Mouse (Mus musculus): ENCODE data around the gene Spata25. TPM values are rescaled to one million over a fixed set of nuclear protein-coding genes. Genes with fewer than 3 reads are reported as not detected.
A peak's percentile ranks its signal among the peaks of the same experiment; 100 is the strongest.
"Not testable (repeated sequence)": the region's sequence is repeated elsewhere in the genome, so short reads cannot be mapped to it uniquely, and the experiment has no call there.

Gene Spata25
- polyA plus RNA-seq, 1 experiment, result not detected

DNA sequence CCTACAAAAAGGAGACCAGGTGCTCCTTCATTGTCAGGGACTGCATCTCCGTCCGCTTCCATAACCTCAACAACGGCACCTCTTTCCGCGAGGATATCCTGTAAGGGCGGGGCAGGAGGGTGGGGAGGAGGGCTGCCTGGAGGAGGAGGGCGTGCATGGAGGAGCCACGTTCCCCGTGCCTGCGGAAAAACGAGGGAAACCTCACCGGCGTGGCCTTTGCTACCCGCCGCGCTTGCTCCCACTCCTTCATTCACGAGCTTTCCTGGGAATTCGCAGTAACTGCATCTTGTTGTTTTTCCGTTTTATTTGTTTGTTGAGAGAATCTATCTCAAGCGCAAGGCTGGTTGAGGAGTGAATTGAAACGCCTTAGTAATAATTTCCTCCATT lies 23.0 kb downstream of the Spata25 start:
- no peak for DNase-seq (ENCODE audit: low spot score)

DNA sequence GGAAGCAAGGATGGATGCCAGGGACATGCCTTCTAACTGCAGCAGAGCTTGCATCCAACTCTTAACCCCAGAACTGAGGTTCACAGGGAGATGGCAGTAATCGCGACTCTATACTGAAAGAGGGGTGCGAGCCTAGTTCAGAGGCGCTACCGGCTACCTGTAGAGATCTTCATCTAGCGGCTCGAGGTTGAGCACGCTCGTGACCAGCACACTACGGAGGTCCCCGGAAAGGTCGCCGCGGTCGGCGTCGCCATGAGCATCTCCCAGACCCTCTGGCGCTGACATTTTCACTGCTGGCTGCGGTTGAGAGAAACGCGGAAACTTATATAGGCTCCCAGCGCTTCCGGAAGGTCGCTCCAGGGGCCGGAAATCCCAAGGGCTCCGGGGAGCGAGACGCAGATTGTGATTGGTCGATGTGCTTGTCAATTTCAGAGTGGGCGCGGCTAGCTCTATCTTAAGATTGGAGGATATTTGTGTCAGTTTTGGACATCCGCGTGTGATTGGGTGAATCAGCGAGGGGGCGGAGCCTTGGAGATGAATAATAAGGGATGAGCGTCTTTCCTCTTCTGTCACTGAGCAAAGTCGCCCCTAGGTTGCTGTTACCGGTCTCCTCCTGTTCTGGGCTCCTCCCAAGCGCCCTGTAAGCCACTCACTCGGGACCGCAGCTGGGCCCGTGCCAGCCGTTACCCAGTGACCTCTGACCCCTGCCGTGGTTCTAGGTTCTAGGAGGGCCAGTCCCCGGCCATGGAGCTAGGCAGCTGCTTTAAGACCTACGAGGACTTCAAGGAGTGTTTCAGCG lies 23.6 kb downstream of the Spata25 start, which contains the start of the genes Acot8 and Zswim3:
TSS of gene Acot8 (minus strand) at position 350 of the 799 bp plus-strand sequence.
TSS of gene Zswim3 (plus strand) at position 566 of the 799 bp plus-strand sequence.
- DNase-seq (ENCODE audit: low spot score), result peak; percentile 90

DNA sequence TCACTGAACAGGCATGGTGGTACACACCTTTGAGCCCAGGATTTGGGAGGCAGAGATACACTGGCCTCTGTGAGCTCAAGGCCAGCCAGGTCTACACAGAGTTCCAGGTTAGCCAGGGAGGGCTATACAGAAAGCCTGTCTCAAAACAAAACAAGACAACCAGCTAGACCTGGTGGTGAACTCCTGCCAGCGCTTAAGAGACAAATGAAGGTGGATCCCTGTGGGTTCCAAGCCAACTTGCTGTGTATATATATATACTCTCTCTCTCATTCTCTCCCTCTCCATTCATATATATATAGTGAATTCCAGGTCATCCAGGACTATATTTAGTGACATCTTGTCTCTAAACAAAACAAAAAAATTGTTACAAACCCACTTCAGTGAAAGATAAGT lies 24.4 kb downstream of the Spata25 start:
- DNase-seq (ENCODE audit: low spot score), result no peak

DNA sequence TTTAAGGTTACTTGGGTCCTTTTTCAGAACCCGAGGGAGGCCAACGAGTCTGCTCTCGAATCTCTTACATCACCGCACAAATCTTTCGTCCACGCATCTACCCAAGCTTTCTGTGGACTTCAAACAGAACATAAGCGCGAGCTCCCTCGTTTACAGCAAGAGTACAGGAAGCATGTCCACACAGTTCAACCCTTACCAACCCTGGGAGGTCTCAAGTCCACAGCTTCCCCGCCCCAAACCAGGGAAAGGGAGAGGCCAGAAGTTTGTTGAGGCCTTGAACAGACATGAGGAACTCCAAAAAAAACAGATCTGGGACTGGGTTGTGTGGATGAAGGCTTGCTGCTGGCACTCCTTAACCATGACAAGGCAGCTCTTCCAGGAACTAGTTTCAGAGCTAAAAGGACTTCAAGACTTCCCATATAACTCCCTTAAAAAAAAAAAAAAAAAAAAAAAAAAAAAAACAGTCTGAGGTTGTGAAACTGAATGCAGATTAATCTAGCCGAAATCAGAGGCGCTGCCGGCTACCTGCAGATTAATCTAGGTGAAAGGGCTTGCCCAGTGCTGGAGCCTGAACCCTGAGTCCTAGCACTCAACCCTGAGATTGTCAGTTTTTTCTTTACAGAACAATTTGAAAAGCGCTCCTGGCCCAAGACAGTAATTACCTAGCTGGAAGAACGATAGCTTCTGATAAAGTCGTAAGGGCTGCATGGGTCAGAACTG lies 25.0 kb downstream of the Spata25 start:
- DNase-seq (ENCODE audit: low spot score), result no peak

DNA sequence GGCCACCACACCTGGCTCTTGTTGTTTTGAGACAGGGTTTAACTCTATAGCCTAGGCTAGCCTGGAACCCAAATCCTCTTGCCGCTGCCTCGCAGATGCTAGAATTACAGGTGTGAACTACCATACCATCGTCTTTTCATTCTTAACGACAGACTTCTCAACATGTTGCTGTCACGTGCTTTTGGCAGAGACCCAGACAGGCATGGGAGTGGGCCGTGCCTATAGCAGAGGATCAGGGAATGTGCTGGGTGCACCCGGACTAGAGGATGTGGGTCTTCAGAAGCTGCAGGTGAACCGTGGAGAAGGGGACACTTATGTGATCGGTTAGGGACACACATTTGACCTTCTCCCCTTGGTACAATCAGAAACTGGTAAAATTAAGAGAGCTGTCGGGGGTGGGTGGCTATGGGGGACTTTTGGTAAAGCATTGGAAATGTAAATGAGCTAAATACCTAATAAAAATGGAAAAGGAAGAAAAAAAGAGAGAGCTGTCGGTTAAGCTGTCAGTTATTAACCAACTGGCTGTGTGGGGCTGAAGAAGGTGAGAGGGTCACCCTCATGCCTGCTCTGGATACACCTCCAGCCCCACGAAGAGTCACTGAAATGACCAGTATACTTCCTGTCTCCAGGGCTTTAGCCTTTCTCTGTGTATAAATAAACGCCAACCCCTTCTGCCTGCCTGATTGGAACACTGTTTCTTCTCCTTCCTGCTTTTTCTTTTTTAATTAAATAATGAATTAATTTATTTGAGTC lies 27.9 kb downstream of the Spata25 start:
- DNase-seq (ENCODE audit: low spot score), result no peak

DNA sequence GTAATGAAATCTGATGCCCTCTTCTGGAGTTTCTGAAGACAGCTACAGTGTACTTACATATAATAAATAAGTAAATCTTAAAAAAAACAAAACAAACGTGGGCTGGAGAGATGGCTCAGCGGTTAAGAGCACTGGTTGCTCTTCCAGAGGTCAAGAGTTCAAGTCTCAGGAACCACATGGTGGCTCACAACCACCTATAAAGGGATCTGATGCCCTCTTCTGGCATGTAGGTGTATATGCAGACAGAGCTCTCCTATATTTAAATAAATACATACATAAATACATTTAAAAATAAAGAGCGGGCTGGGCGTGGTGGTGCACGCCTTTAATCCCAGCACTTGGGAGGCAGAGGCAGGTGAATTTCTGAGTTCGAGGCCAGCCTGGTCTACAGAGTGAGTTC lies 29.8 kb downstream of the Spata25 start:
- not testable (repeated sequence) for DNase-seq (ENCODE audit: low spot score)

DNA sequence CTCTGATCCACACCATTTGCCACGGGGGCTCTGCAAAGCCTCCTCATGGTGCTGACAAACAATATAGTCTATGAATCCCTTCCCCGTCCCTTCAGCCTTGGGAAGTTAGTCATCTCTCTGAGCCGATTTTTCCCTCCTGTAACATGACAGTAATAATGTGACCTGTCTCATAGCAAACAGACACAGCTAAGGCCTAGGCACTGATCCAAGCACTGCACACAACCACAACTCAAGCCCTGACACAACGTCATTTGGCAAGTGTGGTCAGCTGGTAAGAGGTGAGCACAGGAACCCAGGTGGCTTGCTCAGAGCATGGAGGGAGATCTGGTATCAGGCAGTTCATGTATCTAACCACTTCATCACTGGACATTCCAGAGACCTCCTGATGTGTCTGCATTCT lies 32.5 kb downstream of the Spata25 start:
- no peak for DNase-seq (ENCODE audit: low spot score)

DNA sequence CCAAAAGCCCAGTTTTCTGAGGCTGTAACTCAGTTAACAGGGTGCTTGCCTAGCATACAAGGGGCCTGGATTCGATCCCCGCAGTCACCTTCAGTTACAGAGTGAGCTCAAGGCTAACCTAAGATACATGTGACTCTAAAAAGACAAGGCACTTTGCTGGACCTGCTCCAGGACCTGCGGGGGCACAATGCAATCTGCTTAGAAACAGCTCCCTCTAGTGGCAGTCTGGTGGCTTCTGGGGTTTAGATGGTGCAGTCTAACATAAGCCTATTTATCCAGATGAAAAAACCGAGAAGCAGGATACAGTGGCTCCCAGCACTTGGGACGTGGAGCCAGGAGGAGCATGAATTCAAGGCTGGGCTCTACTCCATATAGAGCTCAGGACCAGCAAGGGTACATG lies 34.0 kb downstream of the Spata25 start:
- DNase-seq (ENCODE audit: low spot score), result no peak

DNA sequence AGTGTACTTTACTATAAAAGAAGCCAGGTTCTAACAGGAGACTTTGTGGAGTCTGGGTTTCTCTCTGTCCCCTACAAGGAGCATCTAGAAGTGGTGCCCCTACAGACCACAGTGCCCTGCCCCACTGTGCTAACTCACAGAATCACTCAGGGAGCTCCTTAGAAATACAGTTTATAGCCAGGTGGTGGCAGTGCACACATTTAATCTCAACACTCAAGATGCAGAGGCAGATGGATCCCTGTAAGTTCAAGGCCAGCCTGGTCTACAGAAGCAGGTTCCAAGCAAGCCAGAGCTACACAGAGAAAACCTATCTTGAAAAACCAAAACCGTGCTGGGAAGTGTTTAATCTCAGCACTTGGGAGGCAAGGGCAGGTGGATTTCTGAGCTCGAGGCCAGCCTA lies 34.6 kb downstream of the Spata25 start:
- DNase-seq (ENCODE audit: low spot score), result no peak

DNA sequence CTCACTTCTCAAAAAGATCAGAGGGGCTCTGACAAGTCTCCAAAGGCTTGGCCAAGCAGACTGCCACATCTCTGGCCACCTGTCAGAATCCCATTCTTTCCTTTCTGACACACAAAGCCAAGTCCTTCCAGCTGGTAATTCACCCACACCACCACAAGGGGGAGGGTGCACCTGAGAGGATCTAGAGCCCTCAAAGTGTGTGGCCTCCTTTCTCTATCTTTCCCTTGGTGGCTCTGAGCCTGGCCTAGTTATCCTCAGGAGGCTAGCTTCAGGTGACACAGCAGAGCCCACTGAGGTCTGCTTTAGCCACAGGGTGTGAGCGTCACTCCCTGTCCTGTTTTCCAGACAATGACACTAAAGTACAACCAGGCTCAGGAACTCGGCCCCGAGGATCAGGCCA lies 35.1 kb downstream of the Spata25 start:
- DNase-seq (ENCODE audit: low spot score), result no peak

DNA sequence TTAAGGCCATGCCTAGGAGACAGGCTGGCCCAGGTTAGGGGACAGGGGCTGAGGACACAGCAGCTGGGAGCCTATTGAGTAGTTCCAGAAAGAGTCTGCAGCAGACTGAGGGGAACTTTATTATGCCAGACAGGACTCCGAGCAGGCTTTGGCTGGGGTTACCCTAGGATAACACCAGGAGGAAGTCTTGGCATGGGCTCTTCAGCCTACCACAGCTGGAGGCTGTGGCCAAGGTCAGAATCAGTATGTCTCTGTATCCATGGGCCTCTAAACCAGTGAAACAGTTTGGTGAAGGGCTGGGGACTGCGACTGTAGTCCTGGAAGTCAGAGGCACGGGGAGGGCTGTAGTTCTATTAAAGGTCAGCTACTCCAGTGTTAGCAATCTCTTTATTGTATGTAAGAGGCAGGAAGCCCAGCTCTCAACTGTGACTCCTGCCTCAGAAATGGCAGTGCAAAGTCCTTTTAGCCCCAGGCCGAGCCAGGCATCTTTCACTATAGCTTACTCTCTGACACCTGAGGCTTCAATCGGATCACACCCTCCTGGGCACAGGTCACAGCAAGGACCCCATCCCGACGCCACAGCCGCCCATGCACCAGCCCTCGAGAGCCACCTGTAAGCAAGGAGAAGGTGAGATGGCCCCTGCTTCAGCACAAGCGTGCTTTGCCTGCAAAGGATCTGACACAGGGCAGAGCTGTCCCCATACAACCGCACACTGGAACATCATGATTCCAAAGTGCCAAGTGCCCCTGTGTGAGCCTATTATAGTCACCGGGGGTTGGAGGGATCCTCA lies 35.7 kb downstream of the Spata25 start:
- no peak for DNase-seq (ENCODE audit: low spot score)

DNA sequence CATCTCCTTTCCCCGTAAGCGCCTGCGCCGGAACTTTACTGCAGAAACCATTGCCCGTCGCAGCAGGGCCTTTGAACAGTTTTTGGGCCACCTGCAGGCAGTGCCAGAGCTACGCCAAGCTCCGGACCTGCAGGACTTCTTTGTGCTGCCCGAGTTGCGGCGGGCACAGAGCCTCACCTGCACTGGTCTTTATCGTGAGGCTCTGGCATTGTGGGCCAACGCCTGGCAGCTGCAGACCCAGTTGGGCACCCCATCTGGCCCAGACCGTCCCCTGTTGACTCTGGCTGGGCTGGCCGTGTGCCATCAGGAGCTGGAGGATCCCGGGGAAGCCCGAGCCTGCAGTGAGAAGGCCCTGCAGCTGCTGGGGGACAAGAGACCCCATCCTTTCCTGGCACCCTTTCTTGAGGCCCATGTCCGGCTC lies 36.5 kb downstream of the Spata25 start:
- no peak for DNase-seq (ENCODE audit: low spot score)

DNA sequence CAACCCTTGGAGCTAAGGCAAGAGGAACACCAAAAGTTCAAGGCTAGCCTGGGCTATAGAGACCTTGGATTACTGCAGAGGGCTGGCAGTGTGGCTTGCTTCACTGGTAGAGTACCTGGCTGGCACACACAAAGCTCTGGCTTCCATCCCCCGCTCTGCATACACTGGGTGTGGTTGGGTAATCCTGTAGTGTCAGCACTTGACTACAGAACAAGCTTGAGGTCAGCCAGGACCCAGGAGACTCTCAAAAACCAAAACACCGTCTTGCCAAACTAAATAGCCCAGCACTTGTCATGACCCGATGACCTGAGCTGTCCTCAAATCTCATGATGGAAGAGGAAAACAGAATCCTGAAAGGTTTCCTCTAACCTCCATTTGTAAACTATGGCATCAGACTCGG lies 37.9 kb downstream of the Spata25 start:
- DNase-seq (ENCODE audit: low spot score), result no peak

DNA sequence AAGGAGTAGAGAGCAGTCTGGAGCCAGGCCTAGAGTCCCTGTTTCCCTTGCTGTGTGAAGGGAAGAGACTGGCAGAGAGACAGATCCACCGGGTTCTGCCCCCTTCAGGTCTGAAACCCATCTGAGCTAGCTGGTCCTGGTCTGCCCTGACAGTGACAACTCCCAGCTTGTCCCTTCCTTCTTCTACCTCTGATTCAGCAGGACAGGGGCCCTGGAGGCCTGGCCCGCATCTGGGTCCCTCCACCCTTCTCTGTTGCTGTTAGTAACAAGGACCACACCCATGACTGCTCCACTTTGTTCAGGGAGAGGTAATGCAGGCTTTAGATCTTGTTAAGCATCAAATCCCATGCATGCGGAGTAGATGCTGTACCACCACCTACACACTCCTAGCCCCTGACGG lies 39.9 kb downstream of the Spata25 start:
- DNase-seq (ENCODE audit: low spot score), result no peak

DNA sequence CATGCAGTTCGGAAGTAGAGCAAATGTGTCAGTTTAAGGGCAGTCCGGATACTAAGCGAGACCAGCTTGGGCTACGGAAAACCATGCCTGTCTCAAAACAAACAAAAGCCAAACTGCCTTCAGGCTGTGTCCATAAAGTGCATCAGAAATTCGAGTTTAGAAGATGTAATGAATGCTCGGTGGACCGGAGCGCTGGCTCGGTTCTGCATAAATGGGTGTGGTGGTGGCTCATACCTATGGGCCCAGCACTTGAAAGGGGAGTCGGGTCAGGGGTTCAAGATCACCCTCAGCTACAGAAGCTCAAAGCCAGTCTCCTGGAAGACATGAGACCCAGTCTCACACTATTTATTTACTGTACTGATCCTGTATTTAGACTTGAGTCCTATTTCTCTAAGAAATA lies 40.6 kb downstream of the Spata25 start:
- DNase-seq (ENCODE audit: low spot score), result no peak

DNA sequence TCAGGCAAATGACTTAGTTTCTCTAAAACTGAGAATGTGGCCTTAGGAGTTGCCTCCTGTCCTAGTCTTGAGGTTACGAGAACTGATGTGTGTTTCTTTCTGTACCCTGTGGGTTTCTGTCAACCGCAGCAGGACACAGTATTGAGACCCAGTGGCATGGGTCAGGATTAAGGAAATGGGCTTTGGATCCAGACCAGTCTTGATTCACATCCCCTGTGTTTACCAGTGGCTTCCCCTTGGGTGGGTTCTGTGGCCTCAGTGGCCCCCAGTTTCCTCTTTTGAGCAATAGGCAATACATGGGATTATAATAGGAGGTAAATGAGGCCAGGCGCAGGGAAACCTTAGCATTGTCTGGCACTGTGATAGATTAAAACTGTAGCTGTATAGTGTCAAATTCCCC lies 41.3 kb downstream of the Spata25 start:
- DNase-seq (ENCODE audit: low spot score), result no peak

DNA sequence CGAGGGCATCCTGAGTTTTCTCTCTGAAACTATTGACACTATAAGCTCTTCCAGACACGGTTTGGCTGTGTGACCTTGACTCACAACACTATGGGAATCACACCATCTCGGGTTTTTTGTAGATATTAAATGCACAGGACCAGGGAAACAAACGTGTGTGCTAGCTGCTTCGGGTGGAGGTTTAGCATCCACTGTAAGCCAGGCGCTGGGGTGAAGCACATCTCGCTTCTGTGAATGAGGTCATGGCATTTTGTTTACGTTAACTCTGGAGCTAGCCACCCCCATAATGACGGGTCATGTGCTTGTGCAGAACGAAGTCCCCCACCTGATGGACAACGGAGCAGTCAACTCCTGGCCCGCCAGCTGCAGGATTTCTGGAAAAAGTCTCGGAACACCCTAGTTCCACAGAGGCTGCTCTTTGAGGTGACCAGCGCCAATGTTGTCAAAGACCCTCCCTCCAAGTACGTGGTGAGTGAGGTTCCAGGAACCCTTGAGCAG lies 41.9 kb downstream of the Spata25 start:
- no peak for DNase-seq (ENCODE audit: low spot score)

DNA sequence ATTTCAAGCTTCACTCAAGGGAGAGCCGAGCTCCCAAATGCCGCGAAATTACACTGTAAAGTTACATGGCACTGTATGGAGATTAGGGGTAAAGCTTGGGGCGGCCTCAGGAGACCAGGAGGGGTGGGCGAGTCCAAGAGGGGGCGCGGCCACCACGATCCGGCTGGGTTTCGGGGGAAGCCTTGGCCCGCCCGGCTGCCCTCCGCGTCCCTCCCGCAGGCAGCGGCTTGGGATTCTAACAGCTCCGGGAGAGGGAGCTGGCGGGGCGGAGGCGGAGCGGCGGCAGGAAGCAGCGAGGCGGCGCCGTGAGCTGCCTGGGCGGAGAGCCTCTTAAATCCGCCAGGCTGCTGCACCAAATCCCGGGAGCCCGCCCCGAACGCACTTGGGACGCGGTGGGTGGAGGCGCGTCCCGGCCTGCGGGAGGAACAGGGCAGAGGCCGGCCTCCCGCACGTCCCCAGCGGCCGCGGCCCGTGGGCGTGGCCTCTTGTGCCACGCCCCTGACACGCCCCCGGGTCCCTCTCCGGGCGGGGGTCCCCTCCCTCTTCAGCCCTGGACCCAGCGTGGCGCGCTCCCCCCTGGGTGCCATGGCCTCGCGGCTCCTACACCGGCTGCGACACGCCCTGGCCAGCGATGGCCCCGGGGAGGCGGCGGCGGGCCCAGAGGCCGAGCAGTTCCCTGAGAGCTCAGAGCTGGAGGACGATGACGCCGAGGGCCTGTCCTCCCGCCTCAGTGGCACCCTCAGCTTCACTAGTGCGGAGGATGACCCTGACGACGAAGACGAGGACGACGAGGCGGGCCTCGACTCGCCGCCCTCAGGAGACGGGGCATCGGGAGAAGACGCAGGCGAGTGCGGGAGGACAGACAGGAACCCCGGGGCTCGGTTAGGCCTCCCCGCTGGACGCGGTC lies 42.6 kb downstream of the Spata25 start, which contains the start of gene Snx21:
TSS of gene Snx21 (plus strand) at position 343 of the 907 bp plus-strand sequence.
- peak; percentile 87 for DNase-seq (ENCODE audit: low spot score)

DNA sequence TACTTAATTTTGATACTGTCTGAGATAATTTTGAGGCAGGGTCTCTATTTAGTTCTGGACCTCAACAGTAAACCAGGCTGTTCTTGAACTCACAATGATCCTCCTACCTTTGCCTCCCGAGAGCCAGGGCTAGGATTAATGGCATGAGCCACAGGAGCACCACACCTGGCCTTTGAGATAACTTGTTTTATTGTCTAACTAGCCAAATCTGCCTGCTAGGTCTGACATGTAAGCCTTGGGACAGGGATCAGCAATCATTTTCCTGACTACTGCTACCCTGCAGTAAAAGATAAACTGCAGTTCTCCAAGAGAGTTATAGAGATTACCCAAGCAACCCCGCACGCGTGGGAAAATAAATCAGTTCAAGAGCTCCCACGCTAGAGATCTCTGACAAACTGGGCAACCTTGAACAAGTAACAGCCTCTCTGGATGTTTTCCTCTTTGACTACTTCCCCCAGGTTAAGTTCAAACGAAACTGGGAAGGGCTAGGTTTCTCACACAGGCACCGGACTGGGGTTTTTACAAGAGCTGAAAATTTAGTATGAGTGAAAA lies 43.4 kb downstream of the Spata25 start:
- no peak for DNase-seq (ENCODE audit: low spot score)
